Mouse (Mus musculus): ENCODE results near the gene Sms. TPM values are rescaled to one million over a fixed set of nuclear protein-coding genes. Genes with fewer than 3 reads are reported as not detected.
A peak's percentile ranks its signal among the peaks of the same experiment; 100 is the strongest.

Gene Sms
- total and polyA plus RNA-seq, 3 experiments = 90.4 to 258 (median 180) TPM

GRCm38 (mm10) chrX:157488831-157489230, 3.3 kb downstream of the Sms start:
- Histone ChIP-seq H3K36me3 (replicated peaks in 1 of 2; ENCODE audit: control insufficient read depth in 1 of 2, insufficient read depth in 1 of 2, low read length in 1 of 2) (peaks cover 0 to 16% of the 10 kb centered on the region in 2 experiments), H3K9me3 (replicated peaks; ENCODE audit: low read length) (peaks cover 3% of the 10 kb centered on the region), H3K9ac (ENCODE audit: insufficient read depth, low read depth) (no peak overlapping the region), H3K4me3 (replicated peaks in 1 of 3; ENCODE audit: low read depth in 2 of 3, low read length in 2 of 3, poor library complexity in 1 of 3) (no peak overlapping the region), H3K27me3 (replicated peaks) (no peaks in the 10 kb centered on the region), H3K79me2 (replicated peaks; ENCODE audit: control insufficient read depth, extremely low read depth, insufficient read depth, poor library complexity, severe bottlenecking) (peaks cover 69% of the 10 kb centered on the region), H3K27ac (ENCODE audit: insufficient read depth, low read depth) (no peak overlapping the region), H3K4me1 (ENCODE audit: control insufficient read depth in 1 of 2, insufficient read depth in 2 of 2) (peaks cover 0 to 26% of the 10 kb centered on the region in 2 experiments; a peak in 2 of 4 replicates), H3K4me2 (ENCODE audit: insufficient read depth, low read depth, poor library complexity, severe bottlenecking) (no peak overlapping the region)
- dilution Hi-C loops (cut with MboI; ENCODE audit: extremely low pct_ligation_motif_present, extremely low pct_unique_long_range_greater_than_20kb, low sequenced_read_pairs) = no loop called here
- no peak for DNase-seq (ENCODE audit: extremely low read depth)
- in situ Hi-C loops (cut with MboI; ENCODE audit: low pct_ligation_motif_present, low pct_unique_long_range_greater_than_20kb, low sequenced_read_pairs) = no loop called here
- TF ChIP-seq SMC3 (IDR thresholded peaks at IDR 0.05; ENCODE audit: low read depth, low read length) (no peak), JUND (conservative IDR thresholded peaks at IDR 0.05; ENCODE audit: low read depth, low read length) (no peak), HCFC1 (IDR thresholded peaks at IDR 0.05; ENCODE audit: low read depth, low read length) (no peak), MYC (IDR thresholded peaks at IDR 0.05; ENCODE audit: low read depth, low read length) (no peak), TCF12 (IDR thresholded peaks at IDR 0.05; ENCODE audit: low read depth, low read length) (no peak), TBP (conservative IDR thresholded peaks at IDR 0.05; ENCODE audit: low read depth, low read length) (no peak), POLR2AphosphoS2 (IDR thresholded peaks at IDR 0.05; ENCODE audit: low read depth, low read length) (no peak), E2F4 (IDR thresholded peaks at IDR 0.05; ENCODE audit: insufficient replicate concordance, low read depth, low read length) (no peak), KAT2A (IDR thresholded peaks at IDR 0.05; ENCODE audit: insufficient replicate concordance, low read length) (no peak), IRF4 (IDR thresholded peaks at IDR 0.05; ENCODE audit: low read depth, low read length) (no peak), NELFE (IDR thresholded peaks at IDR 0.05; ENCODE audit: low read depth, low read length) (no peak), ZNF384 (IDR thresholded peaks at IDR 0.05; ENCODE audit: low read depth, low read length) (no peak), JUN (IDR thresholded peaks at IDR 0.05; ENCODE audit: insufficient read depth, low read depth, low read length) (no peak), EP300 (IDR thresholded peaks at IDR 0.05; ENCODE audit: low read length) (no peak), RCOR1 (conservative IDR thresholded peaks at IDR 0.05; ENCODE audit: low read depth, low read length) (no peak), CHD1 (IDR thresholded peaks at IDR 0.05; ENCODE audit: low read depth, low read length) (no peak), USF2 (conservative IDR thresholded peaks at IDR 0.05; ENCODE audit: low read depth, low read length) (no peak), CTCF (conservative IDR thresholded peaks at IDR 0.05 in 1 of 2, IDR thresholded peaks at IDR 0.05 in 1 of 2; ENCODE audit: low read depth in 2 of 2, low read length in 2 of 2) (no peak), BHLHE40 (IDR thresholded peaks at IDR 0.05; ENCODE audit: low read depth, low read length) (no peak)

DNA sequence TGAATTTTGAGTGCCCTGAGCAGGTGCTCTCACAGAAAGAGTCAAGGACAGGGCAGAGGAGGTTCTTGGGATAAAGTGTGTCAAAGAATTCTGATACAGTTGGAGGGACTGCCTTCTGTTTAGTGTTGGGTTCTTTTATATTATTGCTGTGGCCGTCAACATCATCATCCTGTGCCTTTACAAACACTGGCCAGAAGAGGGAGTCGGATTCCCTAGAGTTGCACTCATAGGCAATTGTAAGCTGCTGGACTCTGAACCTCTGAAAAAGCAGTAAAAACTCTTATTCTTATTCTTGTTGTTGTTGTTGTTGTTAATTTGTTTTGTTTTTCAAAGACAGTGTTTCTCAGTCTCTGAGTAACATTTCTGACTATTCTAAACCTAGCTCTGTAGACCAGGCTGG, 5.3 kb downstream of the Sms start:
- in situ Hi-C loops (cut with MboI; ENCODE audit: low pct_ligation_motif_present, low pct_unique_long_range_greater_than_20kb, low sequenced_read_pairs) (no loop called here), dilution Hi-C loops (cut with MboI; ENCODE audit: extremely low pct_ligation_motif_present, extremely low pct_unique_long_range_greater_than_20kb, low sequenced_read_pairs) (no loop called here)
- Histone ChIP-seq H3K27ac (ENCODE audit: insufficient read depth, low read depth) (no peak overlapping the region), H3K27me3 (replicated peaks) (no peaks in the 10 kb centered on the region), H3K9me3 (replicated peaks; ENCODE audit: low read length) (peaks cover 3% of the 10 kb centered on the region), H3K79me2 (replicated peaks; ENCODE audit: control insufficient read depth, extremely low read depth, insufficient read depth, poor library complexity, severe bottlenecking) (peaks cover 86% of the 10 kb centered on the region), H3K9ac (ENCODE audit: insufficient read depth, low read depth) (no peak overlapping the region), H3K4me2 (ENCODE audit: insufficient read depth, low read depth, poor library complexity, severe bottlenecking) (no peak overlapping the region), H3K36me3 (replicated peaks in 1 of 2; ENCODE audit: control insufficient read depth in 1 of 2, insufficient read depth in 1 of 2, low read length in 1 of 2) (peaks cover 0 to 16% of the 10 kb centered on the region in 2 experiments), H3K4me1 (ENCODE audit: control insufficient read depth in 1 of 2, insufficient read depth in 2 of 2) (peaks cover 0 to 39% of the 10 kb centered on the region in 2 experiments; a peak in 2 of 4 replicates), H3K4me3 (replicated peaks in 1 of 3; ENCODE audit: low read depth in 2 of 3, low read length in 2 of 3, poor library complexity in 1 of 3) (no peak overlapping the region)
- DNase-seq (ENCODE audit: extremely low read depth) = no peak
- peak in 1 of 2 experiments; percentile 15; a peak in 2 of 4 replicates for TF ChIP-seq CTCF (conservative IDR thresholded peaks at IDR 0.05 in 1 of 2, IDR thresholded peaks at IDR 0.05 in 1 of 2; ENCODE audit: low read depth in 2 of 2, low read length in 2 of 2)
- no peak for TF ChIP-seq SIN3A (IDR thresholded peaks at IDR 0.05; ENCODE audit: low read length)
- no peak for TF ChIP-seq ELF1 (IDR thresholded peaks at IDR 0.05; ENCODE audit: low read depth, low read length)
